Mouse (Mus musculus) layer of hippocampus, adult 11-12 months (tissue): ENCODE results near the gene Cacna1c.

ENCODE experiments used
- DNase-seq: peaks from one replicate; pipeline ENCODE4 v3.0.0; 2022; ENCODE audit warnings: low spot score

Gene Cacna1c

DNA sequence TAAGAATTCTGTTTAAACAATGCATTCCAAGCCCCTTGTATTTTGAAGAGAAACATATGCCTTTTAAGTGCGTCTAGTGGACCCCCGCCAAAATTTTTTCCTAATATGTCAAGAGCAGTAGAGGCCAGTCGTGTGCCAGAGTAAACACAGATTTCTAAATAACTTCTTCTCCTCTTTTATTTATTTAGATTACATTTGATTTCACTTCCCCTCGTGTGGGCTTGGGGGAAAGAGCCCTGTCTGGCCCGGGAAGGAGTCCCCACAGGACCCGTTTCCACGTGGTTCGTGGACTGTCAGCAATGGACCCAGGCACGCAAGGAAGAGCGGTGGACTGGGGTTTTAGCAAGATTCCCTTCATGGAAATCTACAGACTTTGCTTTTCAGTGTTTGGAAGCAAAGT is 143.4 kb downstream of the Cacna1c start:
- DNase-seq: no peak

DNA sequence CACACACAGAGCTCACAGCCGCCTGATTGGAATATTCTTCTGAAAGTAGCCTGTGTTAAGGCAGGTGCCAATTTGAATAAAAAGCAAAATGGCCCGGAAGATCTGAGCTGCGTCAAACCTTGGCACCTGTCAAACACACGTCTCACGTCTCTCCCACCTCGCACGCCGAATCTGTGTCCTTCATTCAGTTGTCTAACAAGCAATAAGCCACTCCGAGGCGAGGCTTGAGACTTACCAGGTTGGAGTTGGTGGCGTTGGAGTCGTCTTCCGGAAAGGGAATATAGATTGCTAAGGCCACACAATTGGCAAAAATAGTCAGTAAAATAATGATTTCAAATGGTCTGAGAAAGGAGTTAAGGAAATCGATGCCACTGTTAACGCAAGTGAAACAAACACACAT is 143.9 kb downstream of the Cacna1c start:
- DNase-seq: no peak

DNA sequence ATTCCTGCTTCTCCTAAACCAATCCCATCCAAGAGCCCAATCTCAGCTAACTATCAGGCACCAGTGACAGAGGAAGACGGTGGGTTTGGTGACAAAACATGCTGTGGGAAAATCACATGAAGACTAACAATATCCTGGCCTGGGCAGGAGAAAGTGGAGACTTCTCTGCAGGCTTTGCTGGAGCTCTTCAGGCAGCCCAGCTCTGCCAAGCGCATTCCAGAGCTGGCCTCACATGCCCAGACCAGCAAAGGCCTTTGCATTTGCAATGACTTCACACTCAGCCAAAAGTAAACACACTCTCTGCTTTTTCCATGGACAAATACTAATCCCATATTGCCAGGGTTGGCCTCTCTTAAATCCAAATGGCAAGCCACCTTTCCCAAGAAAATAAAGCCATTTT is 144.5 kb downstream of the Cacna1c start:
- no peak for DNase-seq

DNA sequence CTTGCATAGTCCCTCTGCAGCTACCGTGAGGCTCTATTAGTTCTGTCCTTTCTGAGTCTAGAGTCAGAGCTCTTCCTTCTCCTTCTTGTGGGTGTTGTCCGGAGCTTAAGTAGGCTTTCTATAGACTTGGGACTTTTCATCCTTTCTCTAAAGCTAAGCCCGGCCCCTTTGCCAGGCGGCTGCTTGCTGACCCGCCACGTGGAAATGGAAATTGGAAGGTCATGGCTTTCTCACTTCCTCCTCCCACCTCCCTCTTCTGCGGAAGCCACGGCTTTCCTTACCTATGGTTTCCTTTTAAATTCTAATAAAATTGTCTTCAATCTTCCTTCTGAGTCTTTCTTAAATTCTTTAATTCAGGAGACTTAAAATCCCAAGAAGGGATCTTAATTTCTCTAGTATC is 148.9 kb downstream of the Cacna1c start:
- DNase-seq: no peak

DNA sequence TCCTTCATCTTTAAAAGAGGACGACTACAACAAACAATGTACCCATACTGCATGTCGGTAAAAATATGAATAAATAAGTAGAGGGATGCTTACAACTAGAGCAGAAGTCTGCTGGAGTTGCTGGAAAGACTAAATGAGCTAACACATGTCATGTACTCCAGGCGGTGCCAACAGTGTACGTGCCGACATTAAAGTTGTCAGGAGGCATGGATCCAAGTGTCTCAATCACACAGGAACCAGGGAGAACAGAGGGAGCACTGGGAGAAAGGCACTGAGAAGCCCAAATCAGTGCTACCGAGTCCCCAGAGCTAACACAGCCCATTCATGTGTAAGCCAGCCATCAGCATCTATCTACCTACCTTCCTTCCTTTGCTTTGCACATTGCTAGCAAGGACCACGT is 150.7 kb downstream of the Cacna1c start:
- peak; percentile 74 for DNase-seq

DNA sequence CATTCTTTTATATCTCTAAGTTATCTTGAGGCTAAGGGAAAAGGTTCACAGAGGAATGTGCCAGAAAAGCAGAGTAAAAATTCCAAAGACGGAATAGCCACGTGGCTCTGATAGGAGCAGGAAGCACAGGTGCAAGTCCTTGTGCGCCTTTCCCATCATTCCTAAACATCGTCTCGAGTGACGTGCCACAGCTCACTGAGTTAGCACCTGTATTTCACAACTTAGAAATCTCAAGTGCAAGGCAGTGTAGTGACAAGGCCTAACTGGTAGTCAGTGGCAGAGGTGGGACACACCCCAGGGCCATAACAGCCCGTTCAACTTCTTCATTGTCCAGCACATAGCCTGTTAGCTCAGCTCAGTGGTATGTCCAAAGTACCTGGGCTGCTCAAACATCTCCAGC is 152.1 kb downstream of the Cacna1c start:
- DNase-seq: no peak

DNA sequence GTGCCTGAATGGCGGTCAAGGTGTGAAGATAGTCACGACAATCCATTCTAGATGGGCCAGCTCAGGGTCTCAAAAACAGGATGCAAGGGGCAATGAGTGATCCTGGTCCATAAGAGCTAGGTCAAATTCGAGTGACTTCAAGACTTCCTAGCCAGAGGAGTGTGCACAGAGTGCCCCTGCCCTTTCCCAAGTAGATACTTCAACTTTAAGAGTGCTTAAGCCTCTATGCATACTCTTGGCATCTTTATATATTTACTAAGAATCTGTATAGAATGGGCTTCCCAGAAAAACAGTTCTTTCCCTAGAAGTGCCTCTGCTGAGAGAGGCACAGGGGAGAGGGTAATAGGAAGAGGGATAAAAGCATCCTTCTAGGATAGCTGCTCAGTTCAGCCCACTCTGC is 153.4 kb downstream of the Cacna1c start:
- no peak for DNase-seq

DNA sequence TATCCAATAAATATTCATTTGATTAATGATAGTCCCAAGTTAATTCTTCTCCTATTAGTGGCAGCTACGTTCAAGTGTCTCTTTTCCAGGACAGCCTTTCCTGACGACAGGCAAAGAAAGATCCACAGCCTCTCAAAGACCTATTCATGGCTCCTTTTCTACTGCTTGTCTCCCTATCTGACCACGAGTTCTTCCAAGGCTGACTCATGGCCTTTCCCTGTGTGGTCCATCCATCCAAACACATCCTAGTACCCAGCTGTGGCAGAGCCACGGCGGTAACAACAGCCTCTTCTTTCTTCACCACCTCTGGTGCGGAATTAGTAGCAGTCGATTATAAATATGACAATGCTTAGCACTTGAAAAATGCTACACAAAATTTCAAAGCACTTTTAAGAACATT is 155.3 kb downstream of the Cacna1c start:
- DNase-seq: no peak

DNA sequence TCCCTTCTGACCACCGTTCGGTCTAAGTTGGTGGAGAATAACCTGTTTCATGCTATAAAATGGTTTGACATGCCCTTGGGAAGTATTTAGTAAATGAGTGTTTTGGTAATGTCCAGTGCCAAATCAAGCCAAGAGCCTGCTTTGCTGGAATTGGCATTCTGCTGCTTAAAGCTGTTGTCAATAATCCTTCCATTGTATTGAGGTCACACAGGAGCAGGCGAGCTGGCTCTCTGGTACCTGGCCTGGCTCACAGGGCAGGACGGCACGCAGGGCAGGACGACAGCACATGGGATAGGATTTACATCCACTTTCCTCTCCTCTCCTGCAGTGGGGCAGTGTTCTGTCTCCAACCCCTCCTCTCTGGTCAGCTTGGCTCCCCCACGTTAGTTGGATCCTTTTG is 156.4 kb downstream of the Cacna1c start:
- DNase-seq: no peak

DNA sequence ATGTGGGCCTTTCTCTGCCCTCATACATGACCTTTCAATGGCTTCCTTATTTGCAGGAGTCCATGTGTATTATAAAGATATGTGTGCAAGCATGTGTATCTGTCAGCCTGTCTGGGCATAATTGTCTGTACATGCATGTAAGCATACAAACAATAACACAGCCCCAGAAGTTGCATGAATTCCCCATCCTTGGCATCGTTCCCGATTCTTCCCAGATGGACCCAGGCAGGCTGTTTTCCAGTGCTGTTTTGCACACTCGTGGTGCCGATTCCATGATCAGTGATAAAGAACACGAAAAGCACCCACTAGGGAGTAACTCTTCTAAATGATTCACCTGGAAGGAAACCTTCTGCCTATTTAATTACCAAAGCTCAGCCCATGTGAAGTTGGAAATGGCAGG is 156.9 kb downstream of the Cacna1c start:
- no peak for DNase-seq

DNA sequence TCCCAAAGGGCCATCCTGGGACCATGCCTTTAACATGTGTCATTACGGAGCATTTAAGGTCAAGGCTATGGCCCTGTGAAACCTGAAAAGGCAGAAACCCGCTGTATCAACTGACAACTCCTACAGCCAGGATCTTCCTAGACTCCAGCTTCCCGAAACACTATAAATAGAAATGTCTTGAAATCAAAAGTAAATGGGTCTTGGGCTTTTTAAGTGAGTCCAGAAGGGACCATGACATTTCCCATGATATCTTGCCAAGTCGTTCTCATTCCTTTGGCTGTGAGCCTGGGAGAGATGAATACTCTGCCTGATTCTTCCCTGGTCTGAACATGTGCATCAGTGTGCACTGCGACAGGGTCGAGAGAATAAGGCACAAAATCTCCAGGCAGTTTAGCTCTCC is 158.4 kb downstream of the Cacna1c start:
- DNase-seq: no peak

DNA sequence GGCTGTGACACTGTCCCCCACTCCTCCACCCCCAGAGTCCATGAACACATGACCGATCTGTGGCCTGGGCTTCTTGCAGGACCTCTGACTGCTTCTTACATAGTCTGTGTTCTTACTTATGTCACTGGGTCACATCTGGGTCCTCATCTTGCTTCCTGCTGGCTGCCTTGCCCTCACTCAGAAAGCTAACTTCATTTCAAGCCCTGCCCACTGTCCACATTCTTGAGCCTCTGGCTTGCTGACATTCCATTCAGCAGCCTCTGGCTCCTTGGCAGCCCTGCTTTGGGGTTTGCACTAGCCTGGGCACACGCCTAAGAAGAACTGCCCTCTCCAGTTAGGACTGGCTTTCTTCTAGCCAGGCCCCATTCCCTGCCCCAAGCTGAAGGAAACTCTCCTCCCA is 159.2 kb downstream of the Cacna1c start:
- DNase-seq: no peak

DNA sequence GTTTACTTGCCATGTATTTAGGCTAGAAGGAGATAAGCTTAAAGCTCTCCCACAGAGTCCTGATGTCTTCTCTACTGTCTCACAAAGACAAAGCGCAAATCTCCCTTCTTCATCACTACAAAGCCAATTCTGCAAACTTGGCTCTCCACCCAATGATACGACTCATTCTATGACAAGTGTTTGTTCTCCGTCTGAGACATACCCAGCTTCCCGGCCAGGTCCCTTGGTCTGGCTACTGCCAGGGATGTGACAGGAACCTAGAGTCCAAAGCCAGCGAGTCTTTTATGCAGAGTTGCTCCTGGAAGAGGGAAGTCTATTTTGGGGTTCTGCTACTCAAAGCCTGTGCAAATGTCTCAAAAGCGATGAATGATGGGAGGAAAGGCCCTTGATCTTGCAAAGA is 160.9 kb downstream of the Cacna1c start:
- DNase-seq: no peak

DNA sequence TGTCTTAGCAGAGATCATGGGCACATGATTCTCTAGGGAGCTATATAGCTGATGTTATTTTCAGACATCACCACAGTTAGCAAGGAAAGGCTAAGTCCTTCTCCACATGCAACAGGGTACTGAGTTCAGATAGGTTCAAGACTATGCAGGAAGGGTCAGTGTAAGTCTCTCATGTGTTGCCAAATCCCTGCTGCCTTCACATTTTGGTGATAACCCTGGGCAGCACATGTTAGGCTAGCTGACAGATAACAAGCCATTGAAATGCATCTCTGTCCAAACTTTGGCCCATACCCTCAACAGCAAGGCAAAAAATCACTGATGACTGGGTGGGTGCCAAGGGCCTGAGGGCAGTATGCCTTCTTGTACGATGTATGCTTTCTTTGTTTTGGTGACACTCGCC is 161.3 kb downstream of the Cacna1c start:
- no peak for DNase-seq

DNA sequence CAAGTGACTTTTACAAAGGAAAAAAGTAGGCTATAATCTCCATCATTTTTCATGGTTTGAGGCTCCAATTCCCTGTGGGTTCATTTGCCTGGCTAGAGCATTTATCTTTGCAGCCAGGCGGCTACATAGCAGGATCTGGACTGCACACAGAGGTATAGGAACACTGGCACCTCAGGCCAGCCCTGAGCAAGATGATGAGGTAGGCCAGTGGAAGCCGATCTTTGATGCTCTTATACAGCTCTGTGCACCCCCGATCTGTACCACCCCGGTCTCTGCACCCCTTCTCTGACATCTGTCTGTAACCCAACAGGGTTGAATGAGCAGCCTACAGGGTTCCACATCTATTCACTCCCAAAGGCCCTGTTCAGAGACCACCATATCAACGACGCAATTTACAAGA is 168.3 kb downstream of the Cacna1c start:
- no peak for DNase-seq

DNA sequence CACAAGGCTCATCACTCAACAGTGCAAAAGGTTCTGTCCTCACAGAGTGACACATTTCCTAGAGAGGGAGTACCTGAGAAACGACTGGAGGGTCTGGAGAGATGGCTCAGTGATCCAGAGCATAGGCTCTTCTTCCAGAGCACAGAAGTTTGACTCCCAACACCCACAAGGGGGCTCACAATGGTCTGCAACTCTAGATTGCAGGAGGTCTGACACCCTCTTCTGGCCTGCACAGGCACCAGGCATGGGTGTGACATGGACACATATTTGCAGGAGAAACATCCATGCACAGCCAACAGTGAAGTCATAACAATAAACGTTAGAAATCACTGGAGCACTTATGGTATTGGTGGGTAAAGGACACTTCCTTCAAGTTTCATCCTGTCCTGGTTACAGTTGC is 173.4 kb downstream of the Cacna1c start:
- no peak for DNase-seq

DNA sequence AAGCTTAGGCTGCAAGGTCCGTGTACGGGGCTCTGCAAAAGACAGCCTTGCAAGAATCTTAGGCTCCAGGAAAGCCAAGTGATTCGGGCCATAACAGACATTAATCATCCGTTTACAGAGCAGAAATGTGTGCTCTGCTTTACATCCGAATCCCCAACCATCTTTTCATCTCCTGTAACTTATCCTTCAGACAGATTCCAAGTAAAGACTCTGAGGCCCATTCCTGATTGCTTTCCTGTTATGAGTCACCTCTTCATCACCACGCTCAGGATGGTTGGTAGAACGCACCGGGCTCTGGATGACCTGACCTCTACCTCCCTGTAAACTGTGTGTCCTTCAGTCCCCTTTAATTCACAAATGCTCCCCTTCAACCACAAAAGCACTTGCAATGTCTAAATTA is 175.0 kb downstream of the Cacna1c start:
- DNase-seq: no peak

DNA sequence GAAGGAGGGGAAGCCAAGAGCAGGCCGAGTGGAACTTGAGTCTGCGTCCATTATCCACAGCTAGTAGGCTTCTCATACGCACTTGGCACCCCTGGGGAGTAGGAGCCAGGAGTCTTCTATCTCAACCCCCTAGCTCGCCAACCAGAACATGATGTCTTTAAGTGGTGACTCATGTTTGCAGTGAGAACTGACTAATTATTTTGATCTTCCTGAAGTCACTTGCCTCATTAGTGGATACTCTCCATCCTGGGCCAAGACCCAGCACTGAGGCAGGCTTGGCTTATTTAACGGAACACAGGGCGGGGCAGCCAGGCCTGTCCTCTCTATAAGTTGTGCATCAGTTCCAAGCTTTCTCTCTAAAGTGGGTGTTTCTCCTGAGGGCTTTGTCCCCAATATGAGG is 177.3 kb downstream of the Cacna1c start:
- no peak for DNase-seq

DNA sequence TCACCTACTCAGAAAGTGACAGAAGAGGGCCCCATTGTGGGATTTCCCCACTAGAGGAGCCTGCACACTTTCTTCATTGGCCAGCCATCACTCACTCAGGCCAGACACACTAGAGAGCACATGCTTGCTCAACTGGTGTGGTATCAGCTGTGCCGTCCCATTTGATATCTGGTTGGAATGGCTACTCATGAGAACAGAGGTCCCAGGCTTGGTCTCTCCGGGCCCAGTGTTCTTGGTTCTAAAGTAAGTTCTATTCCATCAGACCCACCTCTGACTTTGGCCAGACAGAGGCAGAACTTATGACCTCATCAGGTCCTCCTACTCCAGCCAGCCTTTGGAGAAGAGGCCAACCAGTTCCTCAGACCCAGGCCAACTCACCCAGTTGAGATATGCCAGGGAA is 178.0 kb downstream of the Cacna1c start:
- no peak for DNase-seq

DNA sequence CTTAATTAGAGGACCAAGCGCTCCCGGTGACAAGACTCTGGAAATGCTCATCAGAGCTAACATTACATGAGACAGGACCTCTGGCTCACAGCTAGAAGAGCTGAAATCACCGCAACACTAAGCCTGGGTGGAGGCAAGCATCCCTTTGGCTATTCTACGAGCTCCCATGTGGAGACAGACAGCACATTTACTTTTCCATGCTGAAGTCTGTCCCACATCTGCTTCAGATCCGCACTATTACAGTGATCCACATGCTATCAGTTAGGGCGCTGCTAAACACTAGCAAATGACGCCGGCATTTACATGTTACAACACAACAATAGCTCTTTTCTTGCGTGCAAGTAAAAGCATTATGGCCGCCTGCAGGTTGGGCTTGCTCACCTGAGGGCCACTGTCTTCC is 178.7 kb downstream of the Cacna1c start:
- DNase-seq: no peak

DNA sequence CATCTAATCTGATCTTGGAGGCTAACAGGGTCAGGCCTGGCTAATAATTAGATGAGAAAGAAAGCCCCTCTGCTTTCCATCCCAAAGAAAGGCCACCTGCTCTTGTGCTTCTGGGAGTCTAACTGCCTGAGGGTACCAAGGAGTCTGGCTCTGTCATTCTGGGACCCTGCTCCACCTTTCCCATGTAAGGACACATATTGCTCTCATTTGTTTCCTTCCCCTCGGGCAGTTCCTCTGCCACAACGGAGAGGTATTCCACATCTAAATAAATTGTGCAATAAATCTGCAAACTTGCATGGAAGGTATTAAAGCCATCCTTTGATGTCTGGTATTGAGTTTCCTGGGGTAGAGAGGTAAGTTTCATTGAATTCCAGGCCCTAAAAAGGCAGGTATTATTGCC is 180.9 kb downstream of the Cacna1c start:
- no peak for DNase-seq

DNA sequence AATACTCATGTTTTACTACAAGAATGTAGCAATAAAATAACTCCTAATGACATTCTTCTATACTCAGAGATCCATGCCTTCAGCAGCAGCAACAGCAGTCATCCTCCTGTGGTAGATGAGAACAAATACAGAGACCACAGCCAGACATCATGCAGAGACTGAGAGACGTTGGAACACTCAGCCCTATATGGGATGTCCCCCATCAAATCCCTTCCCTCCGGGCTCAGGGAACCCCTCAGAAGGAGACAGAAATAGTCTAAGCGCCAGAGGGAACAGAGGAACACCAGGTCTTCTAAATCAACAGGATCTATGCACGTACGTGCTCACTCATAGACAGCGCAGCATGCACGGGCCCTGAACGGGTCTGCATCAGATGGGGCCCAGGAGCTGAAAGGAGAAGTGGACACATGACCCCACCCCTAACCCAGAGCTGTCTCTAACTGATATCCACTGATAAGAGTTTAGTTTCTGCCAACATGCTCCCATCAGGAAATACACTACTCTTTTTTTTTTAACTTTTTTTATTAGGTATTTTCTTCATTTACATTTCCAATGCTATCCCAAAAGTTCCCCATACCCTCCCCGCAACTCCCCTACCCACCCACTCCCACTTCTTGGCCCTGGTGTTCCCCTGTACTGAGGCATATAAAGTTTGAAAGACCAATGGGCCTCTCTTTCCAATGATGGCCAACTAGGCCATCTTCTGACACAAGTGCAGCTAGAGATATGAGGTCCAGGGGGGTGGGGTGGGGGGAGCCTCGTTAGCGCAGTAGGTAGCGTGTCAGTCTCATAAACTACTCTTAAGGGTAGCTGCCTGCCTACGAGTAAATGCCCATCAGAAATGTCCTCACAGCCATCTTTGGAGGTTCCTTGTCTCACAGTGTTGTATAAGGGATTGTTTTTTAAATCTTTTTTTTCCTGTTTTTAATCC is 182.8 kb downstream of the Cacna1c start:
- DNase-seq: no peak

DNA sequence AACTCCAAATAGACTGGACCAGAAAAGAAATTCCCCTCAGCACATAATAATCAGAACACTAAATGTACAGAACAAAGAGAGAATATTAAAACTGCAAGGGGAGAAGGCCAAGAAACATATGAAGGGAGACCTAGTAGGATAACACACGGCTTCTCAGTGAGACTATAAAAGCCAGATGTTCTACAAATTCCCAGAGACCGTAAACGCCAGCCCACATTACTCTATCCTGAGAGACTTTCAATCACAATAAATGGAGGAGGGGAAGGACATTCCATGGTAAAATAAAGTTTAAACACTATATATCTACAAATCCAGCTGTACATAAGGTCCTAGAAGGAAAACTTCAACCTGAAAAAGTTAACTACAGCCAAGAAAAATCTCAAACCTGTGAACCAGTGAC is 185.3 kb downstream of the Cacna1c start:
- no peak for DNase-seq

DNA sequence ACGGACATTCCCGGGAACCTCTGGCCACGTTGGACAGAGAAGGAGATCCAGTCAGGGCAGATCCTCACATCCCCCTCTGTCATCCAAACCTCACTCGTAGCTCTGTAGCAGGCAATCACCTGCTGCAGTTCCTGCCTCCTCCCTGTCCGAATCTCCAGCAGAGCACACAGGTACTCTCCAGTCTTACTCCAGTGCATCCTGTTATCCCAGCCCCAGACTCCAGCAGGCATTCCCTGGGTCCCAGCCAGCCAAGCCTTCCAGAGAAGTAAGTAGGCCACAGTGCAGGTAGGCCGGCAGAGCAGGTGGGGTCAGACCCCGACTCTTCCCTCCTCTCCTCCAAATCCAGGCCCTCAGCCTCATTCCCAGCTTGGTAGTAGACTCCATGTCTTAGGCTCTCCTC is 186.7 kb downstream of the Cacna1c start:
- DNase-seq: no peak
